Mouse (Mus musculus) embryo, embryonic 10.5 days (tissue): Measurements from ENCODE around the gene D930007J09Rik.

Experiments
- DNase-seq: peaks from one replicate; pipeline ENCODE4 v3.0.0-alpha.2; 2015; ENCODE audit warnings: low spot score

Gene D930007J09Rik

GRCm38 (mm10) chr13:32819926-32820325 is 17.3 kb upstream of the D930007J09Rik start:
- no peak for DNase-seq

DNA sequence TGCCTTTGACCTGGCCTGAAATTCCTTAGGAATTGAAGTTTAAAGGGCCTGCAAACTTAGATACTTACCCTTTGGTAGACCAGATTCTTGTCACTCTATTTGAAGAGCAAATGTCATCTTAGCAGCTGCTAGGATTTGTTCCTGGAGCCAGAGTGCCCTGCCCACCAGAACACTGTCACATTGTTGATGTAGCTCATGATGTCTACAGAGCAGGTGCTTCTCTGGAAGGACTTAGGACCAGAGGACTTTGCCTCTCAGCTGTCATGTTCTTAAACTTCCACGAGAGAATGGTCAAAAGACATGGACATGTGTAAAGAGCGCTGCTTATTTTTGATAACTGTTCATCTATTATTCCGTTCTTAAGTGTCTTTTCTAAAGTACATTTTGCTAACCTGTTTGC is 16.6 kb upstream of the D930007J09Rik start:
- no peak for DNase-seq

- no peak for DNase-seq
Observed at GRCm38 (mm10) chr13:32807624-32808023, 5.0 kb upstream of the D930007J09Rik start.

- DNase-seq: no peak
Observed at GRCm38 (mm10) chr13:32806820-32807219, 4.2 kb upstream of the D930007J09Rik start.

GRCm38 (mm10) chr13:32803701-32804345 is 1.2 kb upstream of the D930007J09Rik start:
- DNase-seq: no peak

DNA sequence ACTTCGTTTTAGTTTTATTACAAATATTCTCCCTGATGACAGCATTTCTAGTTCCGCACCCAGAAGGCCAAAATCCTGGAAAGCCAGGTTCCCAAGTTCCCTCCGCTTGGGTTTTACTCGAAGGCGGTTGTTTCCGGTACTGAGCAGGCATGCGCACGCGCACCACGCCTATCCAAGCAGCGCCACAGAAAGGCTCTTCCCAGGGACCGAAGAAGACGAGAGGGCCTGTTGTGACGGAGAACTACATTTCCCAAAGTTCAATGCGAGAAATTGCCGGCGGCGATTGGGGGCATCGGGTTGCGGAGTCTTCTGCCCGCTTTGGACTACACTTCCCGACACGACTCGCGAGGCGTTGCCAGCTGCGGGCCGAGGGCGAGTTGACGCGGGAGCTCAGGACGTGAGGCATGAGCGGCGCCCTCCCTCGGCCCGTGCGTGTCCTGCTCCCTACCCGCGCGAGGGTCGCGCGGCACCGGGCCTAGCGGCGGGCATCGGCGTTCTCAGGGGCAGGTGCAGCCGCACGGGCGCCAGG is 892 bp downstream of the D930007J09Rik start, which contains the start of gene Wrnip1:
Gene Wrnip1, plus strand, starts transcription at position 346 of the 529 bp plus-strand sequence.
- peak; percentile 100 for DNase-seq

GRCm38 (mm10) chr13:32800859-32801258 is 1.8 kb downstream of the D930007J09Rik start:
- DNase-seq: peak; percentile 36

- DNase-seq: peak; percentile 55
Observed at GRCm38 (mm10) chr13:32799131-32799530, 3.5 kb downstream of the D930007J09Rik start.

DNA sequence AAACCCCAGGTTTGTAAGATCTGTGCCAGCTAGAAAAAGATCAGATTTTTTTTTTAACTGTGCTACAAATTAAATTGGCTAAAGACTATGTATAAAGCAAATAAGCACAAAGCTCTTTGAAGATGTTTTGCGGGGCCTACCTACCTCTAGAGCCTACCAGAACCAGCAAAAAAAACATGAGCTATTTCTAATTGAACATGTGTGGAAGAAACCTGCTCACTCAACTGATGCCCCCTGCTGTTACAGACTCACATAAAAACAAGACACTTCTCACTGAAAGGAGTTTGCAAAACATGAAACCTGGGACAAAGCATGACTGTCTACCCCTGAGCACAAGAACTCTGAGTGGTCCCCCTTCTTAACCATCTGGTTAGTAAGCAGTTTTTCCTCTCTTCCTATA is 5.6 kb downstream of the D930007J09Rik start:
- DNase-seq: peak; percentile 12

- no peak for DNase-seq
Observed at GRCm38 (mm10) chr13:32795166-32795565, 7.5 kb downstream of the D930007J09Rik start.

DNA sequence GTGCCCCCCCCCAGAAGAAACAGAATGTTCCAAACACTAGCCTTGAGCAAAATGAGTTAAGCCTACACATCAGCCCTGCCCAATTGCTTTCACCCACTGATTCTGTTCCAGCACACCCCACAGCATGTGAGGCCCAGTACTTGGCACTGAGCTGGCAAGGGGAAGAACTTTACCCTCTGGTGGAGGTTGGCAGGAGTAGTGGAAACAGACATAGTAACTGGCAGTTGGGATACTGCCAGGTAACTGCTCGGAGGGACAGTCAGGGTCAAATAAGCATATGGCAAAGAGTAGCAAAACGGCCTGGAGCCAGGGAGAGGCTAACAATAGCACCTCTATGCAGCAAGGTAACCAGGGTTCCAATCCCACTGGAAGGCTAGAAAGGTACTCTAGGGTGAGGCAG is 8.0 kb downstream of the D930007J09Rik start:
- DNase-seq: no peak

DNA sequence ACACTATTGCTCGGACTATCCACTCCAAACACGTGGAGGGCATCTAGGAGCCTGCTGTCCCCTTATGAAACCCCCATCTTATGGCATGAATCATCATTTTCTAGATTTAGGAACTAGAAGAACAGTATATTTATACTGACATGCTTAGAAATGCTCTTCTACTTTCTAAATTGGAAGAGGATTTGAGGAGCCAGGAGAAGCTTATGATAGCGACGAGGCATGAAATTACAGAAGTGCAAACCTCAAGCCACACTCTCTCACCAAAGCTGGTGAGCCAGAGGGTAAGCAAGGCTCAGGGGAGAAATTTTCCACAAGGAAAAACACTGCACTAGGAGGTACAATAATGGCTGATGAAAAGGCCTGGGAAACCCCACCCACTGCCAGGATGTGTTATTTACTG is 12.9 kb downstream of the D930007J09Rik start:
- DNase-seq: no peak

GRCm38 (mm10) chr13:32787584-32787983 is 15.1 kb downstream of the D930007J09Rik start:
- no peak for DNase-seq

DNA sequence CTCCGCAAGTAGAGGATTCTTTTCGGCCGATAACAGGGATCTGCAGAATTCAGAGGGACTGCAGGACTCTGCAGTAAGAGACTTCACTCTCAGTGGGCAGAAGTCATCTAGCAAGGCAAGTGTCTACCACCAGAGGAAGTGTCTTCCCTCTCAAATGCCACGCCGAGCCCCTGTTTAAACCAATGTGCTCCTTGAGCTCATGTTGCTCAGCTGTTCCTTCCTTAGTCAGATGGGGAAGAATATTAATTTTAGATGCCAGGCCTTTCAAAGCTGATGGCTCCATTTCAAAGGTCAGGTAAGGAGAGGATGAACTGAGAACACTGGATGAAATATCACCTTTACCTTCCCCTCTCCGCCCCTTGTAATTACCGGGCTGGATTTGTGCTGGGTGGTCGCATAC is 18.8 kb downstream of the D930007J09Rik start, which contains the start of gene Mylk4:
Gene Mylk4, minus strand, starts transcription at position 139 of the 400 bp plus-strand sequence.
- DNase-seq: no peak

GRCm38 (mm10) chr13:32783055-32783454 is 19.6 kb downstream of the D930007J09Rik start:
- DNase-seq: peak; percentile 21

DNA sequence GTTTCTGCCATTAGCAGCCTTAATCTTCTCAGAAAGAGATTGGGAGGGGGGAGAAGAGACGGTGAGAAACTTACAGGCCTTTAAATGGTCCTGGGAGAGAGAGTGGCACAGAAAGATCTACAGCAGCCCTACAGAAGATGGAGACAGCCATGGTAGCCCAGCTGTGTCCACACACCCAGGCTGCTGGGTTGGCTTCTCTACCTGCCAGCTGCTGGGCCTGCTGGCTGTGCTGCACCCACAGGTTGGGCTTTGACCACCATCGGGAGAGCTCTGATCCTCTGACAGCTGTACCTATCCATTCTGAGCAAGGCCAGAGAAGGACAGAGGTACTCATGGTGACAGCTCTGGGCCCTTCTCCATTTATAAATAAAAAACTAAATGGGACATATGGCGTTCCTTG is 23.8 kb downstream of the D930007J09Rik start:
- no peak for DNase-seq

- no peak for DNase-seq
Observed at GRCm38 (mm10) chr13:32776350-32776749, 26.3 kb downstream of the D930007J09Rik start.

DNA sequence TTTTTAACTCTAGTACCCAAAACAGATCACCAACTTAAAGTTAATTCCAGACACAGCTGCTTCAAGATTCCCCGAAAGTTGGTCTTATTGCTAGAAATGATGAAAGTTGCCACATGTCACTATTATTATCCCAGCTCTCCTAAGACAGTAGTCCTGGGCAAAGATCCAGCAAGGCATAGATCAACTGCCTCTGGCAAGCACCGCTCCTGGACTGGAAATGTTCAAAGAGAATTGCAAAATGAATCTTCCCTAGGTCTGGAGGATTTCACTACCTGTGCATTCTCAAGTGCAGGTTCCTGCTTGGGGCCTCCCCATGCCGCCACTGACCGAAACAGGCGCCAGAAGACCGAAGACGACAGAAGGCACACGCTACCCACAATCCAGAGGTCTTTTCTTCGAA is 26.8 kb downstream of the D930007J09Rik start:
- no peak for DNase-seq

DNA sequence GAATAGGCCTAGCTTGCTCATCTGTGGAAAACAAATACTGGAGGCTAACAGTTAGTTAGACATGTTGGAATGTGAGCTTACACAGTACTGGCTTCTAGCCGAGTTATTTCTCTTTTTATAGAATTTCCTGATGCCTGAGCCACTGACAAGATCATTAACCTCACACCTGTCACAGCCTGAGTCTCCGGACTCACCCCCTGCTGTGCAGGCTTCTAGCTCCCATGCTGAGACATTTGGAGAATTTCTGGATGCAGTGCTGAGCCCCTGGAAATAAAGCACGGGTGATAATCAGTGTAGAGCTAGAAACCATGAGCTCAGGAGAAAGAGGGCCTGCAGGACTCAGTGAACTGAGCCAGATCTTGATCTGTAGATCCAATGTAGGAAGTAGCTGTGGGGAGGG is 32.7 kb downstream of the D930007J09Rik start:
- no peak for DNase-seq

DNA sequence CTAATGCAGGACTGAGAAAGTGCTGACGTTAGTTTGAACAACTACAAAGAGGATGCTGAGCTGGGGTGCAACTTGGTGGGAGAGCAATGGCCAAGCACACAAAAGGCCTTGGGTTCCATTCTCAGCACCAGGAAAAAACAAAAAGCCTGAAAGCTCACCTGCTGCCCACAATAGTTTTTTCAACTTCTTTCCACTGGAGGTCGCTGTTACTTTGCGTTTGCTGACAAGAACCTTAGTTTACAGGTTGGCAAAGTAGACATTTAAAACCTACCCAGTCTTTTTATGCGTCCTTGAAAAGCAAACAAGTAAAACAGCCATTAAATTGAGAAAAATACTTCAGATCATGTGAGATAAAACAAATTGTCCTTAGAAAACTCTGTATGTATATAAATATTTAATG is 34.5 kb downstream of the D930007J09Rik start:
- peak; percentile 72 for DNase-seq

DNA sequence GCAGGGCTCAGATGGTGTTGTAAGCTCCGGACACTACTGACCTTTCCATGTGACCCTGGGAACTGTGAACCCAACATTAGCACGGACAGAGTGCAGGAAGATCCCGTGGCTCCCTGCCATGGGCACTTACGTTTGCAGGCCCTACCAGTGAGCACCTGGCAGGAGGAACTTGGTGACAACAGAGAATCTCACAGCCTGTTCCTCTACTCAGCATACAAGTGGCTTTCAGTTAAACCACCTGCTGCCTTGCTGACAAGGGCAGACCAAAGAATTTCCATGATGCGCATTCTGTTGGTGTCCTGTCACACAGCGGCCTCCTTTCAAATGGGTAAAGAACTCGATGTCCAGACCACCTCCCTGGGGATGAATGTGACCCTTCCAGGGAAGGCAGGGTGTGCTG is 38.2 kb downstream of the D930007J09Rik start:
- DNase-seq: no peak

GRCm38 (mm10) chr13:32763141-32763540 is 39.5 kb downstream of the D930007J09Rik start:
- no peak for DNase-seq

DNA sequence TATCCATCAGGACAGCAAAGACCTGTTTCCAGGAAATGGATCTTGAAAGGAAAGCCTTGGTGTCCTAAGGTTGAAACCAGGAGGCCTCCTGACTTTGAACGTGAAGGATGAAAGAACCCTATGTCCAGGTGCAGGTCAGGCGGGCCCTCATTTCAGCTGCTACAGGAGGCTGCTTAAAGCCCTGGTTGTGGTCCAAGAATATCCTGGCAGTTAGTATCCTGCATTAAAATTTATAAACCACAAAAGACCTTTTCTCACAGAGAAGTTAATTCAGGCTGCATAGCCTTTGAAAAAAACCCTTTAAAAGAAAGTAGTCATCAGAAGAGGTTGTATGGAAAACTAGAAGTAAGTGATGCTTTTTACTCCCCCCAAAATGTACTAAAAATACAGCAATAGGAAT is 41.9 kb downstream of the D930007J09Rik start:
- no peak for DNase-seq

DNA sequence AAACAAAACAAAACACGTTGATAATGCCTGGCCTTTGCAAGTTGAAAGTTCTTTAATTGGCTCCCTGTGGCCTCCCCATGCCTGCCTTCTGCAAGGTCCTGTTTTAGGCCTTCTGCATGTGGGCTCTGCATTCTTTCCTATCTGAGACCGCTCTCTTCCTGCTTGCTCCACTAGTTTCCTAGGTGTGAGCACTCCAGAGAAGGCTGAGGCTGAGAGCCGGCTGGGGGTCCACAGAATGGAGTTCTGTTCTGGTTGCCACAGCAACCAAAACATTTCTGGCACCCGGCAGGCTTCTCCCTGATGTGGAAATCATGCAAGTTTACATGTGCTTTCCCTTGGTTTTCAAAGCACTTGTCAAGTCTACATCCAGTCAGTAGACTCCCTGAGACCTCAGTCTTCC is 43.6 kb downstream of the D930007J09Rik start:
- DNase-seq: no peak
